Mouse (Mus musculus): ENCODE measurements around the gene Krt13. TPM values are rescaled to one million over a fixed set of nuclear protein-coding genes. Genes with fewer than 3 reads are reported as not detected.

Krt13 gene
- 0.11 TPM in 1 of 2 replicates, not detected in the other for polyA plus RNA-seq (2014; fragmentation: Nextera tagmentation; extraction: Ambion mirVana)

DNA sequence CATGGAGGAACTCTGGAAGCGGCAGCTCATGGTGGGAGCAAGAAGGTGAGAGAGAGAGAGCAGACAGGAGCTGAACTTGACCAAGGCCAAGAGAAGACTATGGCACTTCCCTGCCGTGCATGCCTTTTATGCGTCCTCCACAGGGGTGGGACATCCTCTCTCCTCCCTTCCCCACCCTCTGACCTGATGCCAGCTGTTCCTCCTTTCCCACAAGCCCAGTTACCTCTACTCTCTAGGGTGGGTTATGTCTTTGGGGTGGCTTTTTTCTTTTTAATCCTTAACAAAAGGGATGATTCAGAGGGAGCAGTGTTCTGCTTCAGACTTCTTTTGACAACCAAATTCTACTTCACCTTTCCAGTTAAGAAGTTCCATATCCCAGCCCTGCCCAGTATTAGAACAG, at the start of gene Krt13:
Gene Krt13 (minus strand): TSS at position 101 of the 400 bp plus-strand sequence.
- H3K9ac ChIP-seq (ENCODE audit: low read length) = no peak within 1 kb of the TSS
- ATAC-seq (replicated peaks; ENCODE audit: low FRiP score, low TSS enrichment, low read depth) = no peak
- 79% methylated on average over 3 of the region's 3 CpGs for WGBS

DNA sequence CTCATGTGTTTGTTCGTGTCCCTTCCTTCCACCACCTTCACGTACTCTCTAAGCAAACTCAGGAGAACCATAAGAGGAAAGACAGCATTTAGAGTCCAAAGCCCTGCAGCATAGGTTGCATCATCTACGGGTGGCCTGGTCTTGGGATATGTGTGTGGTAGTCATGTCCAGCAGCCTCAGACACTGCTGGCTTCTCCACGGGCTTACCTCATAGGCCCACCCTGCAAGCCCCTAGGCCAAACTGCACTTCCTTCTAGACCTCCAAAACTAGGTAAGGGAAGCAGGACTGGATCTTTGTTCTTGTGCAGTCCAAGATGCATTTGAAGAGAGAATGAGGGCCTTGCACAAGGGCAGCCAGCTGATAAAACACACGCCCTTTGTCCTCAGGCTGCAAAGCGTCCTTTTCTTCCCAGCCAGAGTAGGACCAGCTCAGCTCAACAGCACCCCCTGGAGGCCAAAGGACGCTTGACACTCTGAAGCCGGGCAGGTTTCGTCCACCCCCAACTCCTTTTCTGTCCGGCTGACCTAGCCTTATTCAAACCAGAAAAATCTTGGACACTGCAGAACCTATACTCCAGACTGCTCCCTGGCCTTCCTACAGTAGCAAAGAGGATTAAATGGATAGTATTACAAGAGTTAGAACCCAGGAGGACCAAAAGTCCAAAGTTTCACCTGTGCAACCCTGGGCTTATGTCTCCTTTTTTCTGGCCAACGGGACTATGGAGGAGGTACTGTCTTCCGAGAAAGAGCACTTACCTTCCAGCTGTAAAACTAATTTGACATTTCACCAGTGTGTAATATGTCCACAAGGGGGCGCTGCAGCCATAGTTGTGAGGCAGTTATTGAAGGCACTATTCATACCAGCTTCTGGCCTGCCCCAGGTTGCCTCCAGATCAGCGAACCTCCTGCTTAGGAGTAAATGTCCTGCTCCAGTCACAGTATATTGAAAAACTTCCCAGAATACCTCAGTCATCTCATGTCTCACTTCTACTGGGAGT, 47.7 kb upstream of the Krt13 start:
- H3K9ac ChIP-seq (ENCODE audit: low read length) = no peak overlapping the region
- H3K4me2 ChIP-seq (ENCODE audit: low read length) = no peak overlapping the region
- ATAC-seq (replicated peaks; ENCODE audit: low FRiP score, low TSS enrichment, low read depth) = peak; percentile 41
- WGBS = 26% methylated on average over 14 of the region's 14 CpGs
- no peaks in the 10 kb centered on the region for H3K27me3 ChIP-seq (replicated peaks; ENCODE audit: control insufficient read depth, insufficient read depth, low read length)
- no peaks in the 10 kb centered on the region for H3K36me3 ChIP-seq (ENCODE audit: control insufficient read depth, insufficient read depth, low read length)
- peak; percentile 96 for DNase-seq (ENCODE audit: low spot score)
- H3K27ac ChIP-seq (ENCODE audit: low read depth) = peak overlapping the region; percentile 44
- H3K9me3 ChIP-seq (ENCODE audit: control insufficient read depth, low read length) = no peaks in the 10 kb centered on the region
- H3K4me1 ChIP-seq (replicated peaks; ENCODE audit: control insufficient read depth, insufficient read depth, low read length) = peaks cover 3% of the 10 kb centered on the region; the same call in 1 of the 2 replicates
- H3K4me3 ChIP-seq (ENCODE audit: low read depth, low read length) = no peak overlapping the region

More for the DNA sequence above, at the start of gene Krt13:
- Histone ChIP-seq H3K4me1 (replicated peaks; ENCODE audit: control insufficient read depth, insufficient read depth, low read length) (no peaks in the 10 kb centered on the region), H3K36me3 (ENCODE audit: control insufficient read depth, insufficient read depth, low read length) (no peaks in the 10 kb centered on the region), H3K27me3 (replicated peaks; ENCODE audit: control insufficient read depth, insufficient read depth, low read length) (no peaks in the 10 kb centered on the region), H3K4me2 (ENCODE audit: low read length) (no peak within 1 kb of the TSS), H3K4me3 (ENCODE audit: low read depth, low read length) (no peak within 1 kb of the TSS), H3K9me3 (ENCODE audit: control insufficient read depth, low read length) (no peaks in the 10 kb centered on the region), H3K27ac (ENCODE audit: low read depth) (no peak within 1 kb of the TSS)
- no peak for DNase-seq (ENCODE audit: low spot score)

DNA sequence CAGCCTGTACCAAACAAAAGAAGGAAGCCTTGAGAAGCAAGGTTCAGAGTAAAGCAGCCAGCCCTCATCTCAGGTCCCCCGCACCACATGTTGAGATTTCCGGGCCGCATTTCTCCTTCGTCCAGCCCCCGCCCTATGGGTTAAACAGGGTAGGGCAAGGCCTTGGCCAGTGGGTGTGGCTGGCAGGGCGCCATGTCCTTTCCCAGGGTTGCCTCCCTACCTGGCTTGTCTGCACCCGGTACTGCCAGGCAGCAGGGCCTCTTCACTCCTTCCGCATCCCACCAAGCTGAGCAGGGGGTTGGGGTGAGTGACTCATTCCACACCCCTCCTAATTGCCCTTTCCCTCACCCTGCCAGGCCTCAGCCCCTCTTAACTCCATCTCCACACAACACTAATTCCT, 46.7 kb upstream of the Krt13 start:
- H3K27ac ChIP-seq (ENCODE audit: low read depth) = no peak overlapping the region
- peaks cover 5% of the 10 kb centered on the region; the same call in 1 of the 2 replicates for H3K4me1 ChIP-seq (replicated peaks; ENCODE audit: control insufficient read depth, insufficient read depth, low read length)
- DNase-seq (ENCODE audit: low spot score) = no peak
- ATAC-seq (replicated peaks; ENCODE audit: low FRiP score, low TSS enrichment, low read depth) = peak; percentile 67
- WGBS = 57% methylated on average over 8 of the region's 8 CpGs
- no peaks in the 10 kb centered on the region for H3K27me3 ChIP-seq (replicated peaks; ENCODE audit: control insufficient read depth, insufficient read depth, low read length)
- no peak overlapping the region for H3K9ac ChIP-seq (ENCODE audit: low read length)
- no peaks in the 10 kb centered on the region for H3K9me3 ChIP-seq (ENCODE audit: control insufficient read depth, low read length)
- H3K4me2 ChIP-seq (ENCODE audit: low read length) = no peak overlapping the region
- H3K36me3 ChIP-seq (ENCODE audit: control insufficient read depth, insufficient read depth, low read length) = no peaks in the 10 kb centered on the region
- H3K4me3 ChIP-seq (ENCODE audit: low read depth, low read length) = no peak overlapping the region

DNA sequence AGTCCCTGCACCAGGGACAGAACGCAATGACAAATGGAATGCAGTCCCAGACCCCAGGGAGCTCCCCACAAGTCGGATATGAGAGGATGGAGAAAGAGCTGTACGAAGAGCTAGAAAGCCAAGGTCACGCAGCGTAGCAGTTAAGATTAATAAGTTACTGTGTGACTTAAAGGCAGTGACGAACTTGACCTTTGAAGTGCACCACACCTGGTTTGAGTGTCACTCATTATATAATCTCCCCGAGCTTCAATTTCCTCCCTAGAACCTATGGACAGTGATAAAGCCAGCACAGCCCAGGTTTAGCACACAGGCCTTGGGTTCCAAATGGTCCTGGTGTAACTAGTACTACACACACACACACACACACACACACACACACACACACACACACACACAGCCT, 43.0 kb upstream of the Krt13 start:
- no peaks in the 10 kb centered on the region for H3K27me3 ChIP-seq (replicated peaks; ENCODE audit: control insufficient read depth, insufficient read depth, low read length)
- 29% methylated on average over 7 of the region's 7 CpGs for WGBS
- H3K36me3 ChIP-seq (ENCODE audit: control insufficient read depth, insufficient read depth, low read length) = no peaks in the 10 kb centered on the region
- H3K27ac ChIP-seq (ENCODE audit: low read depth) = peak overlapping the region; percentile 47; the same call in 1 of the 2 replicates
- no peak overlapping the region for H3K4me3 ChIP-seq (ENCODE audit: low read depth, low read length)
- DNase-seq (ENCODE audit: low spot score) (no peak), ATAC-seq (replicated peaks; ENCODE audit: low FRiP score, low TSS enrichment, low read depth) (no peak; the same call in 1 of the 2 replicates)
- H3K9ac ChIP-seq (ENCODE audit: low read length) = no peak overlapping the region
- H3K4me2 ChIP-seq (ENCODE audit: low read length) = no peak overlapping the region
- H3K9me3 ChIP-seq (ENCODE audit: control insufficient read depth, low read length) = no peaks in the 10 kb centered on the region
- H3K4me1 ChIP-seq (replicated peaks; ENCODE audit: control insufficient read depth, insufficient read depth, low read length) = peaks cover 5% of the 10 kb centered on the region; the same call in 1 of the 2 replicates

DNA sequence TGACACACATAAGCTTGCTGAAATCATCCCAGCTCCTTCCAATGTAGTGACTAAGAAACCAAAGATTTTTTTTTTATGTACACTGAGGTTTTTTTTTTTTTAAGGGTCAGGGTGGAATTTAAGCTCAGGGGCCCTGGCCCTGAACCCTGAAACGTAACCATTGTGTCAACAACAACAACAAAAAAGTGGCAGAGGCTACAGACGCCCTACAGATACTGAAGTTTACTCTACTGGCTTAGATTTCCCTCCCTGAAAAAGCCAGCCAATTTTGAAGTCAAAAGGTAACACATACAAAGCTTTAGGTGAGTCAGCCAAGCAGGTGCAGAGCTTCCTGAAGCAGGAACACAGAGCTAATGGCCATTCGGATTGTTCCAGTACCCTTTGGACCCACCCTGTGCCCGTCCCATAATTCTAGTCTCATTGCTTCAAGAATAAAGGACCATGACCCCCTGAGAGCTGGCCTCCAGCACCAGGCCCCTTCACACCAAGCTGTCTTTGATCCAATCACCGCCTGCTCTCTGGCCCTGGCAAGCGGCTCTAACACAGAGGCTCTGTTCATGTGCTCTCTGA, 36.6 kb upstream of the Krt13 start:
- H3K27ac ChIP-seq (ENCODE audit: low read depth) = peak overlapping the region; percentile 69
- no peak overlapping the region for H3K9ac ChIP-seq (ENCODE audit: low read length)
- WGBS = 49% methylated on average over 6 of the region's 6 CpGs
- no peaks in the 10 kb centered on the region for H3K36me3 ChIP-seq (ENCODE audit: control insufficient read depth, insufficient read depth, low read length)
- peaks cover 5% of the 10 kb centered on the region; the same call in 1 of the 2 replicates for H3K4me1 ChIP-seq (replicated peaks; ENCODE audit: control insufficient read depth, insufficient read depth, low read length)
- H3K27me3 ChIP-seq (replicated peaks; ENCODE audit: control insufficient read depth, insufficient read depth, low read length) = no peaks in the 10 kb centered on the region
- peak; percentile 47; the same call in 1 of the 2 replicates for ATAC-seq (replicated peaks; ENCODE audit: low FRiP score, low TSS enrichment, low read depth)
- H3K9me3 ChIP-seq (ENCODE audit: control insufficient read depth, low read length) = no peaks in the 10 kb centered on the region
- H3K4me3 ChIP-seq (ENCODE audit: low read depth, low read length) = no peak overlapping the region
- H3K4me2 ChIP-seq (ENCODE audit: low read length) = no peak overlapping the region
- DNase-seq (ENCODE audit: low spot score) = no peak

DNA sequence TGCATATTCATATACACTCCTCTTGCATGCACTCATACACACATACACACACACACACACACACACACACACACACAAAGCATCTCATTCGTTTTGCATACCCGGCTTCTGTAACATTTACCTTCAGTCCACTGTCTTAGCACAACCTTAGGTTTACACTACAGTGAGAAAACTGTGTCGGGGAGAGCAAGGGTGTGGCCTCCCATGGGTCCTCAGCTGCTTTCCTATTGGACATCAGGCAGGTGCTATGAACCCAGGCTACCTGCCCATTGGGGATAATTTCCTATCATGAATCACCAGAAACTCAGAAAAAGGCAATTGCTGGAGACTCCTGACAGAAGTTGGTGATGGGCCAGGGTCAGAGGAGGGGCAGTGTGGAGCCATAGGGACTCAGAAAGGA, 36.0 kb upstream of the Krt13 start:
- no peak overlapping the region for H3K4me2 ChIP-seq (ENCODE audit: low read length)
- ATAC-seq (replicated peaks; ENCODE audit: low FRiP score, low TSS enrichment, low read depth) (no peak), DNase-seq (ENCODE audit: low spot score) (no peak)
- WGBS = 64% methylated on average over 3 of the region's 3 CpGs
- no peaks in the 10 kb centered on the region for H3K36me3 ChIP-seq (ENCODE audit: control insufficient read depth, insufficient read depth, low read length)
- no peak overlapping the region for H3K4me3 ChIP-seq (ENCODE audit: low read depth, low read length)
- no peaks in the 10 kb centered on the region for H3K9me3 ChIP-seq (ENCODE audit: control insufficient read depth, low read length)
- no peaks in the 10 kb centered on the region for H3K27me3 ChIP-seq (replicated peaks; ENCODE audit: control insufficient read depth, insufficient read depth, low read length)
- H3K4me1 ChIP-seq (replicated peaks; ENCODE audit: control insufficient read depth, insufficient read depth, low read length) = peaks cover 10% of the 10 kb centered on the region; the same call in 1 of the 2 replicates
- H3K9ac ChIP-seq (ENCODE audit: low read length) = no peak overlapping the region
- H3K27ac ChIP-seq (ENCODE audit: low read depth) = peak overlapping the region; percentile 69

DNA sequence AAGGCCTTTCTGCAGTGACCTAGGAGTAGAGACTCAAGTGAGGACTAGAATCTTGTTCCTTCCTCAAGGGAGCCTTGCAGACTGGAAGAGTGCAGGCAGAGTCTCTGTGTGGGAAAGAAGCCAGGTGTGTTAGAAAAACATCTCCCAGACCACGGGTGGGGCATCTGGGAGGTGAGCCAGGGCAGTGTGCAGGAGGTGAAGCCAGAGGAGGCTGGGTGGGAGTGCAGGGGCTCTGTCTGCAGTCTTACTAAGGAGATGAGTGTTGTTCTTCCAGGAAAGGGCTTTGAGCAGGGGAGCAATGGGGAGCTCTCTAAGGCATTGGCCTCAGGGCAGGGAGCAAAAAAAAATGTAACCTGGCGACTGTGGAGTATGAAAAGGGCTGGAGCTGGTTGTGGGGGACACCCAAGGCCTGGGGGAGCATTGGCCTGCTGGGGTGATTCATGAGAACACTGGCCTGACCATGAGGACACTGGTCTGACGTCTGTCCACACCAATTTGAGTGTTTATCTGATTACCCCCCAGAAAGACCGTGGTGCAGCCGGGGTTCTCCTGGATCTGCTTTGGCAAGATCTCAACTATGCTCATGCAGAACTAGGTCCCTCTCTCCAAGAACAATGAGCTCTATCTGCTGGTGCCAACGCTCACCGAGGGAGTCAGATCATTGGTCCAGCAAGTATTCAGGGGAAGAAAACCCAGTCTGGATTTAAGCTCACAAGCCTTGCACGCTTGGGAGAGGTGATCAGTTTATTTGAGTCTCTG, 34.3 kb upstream of the Krt13 start:
- H3K36me3 ChIP-seq (ENCODE audit: control insufficient read depth, insufficient read depth, low read length) = no peaks in the 10 kb centered on the region
- 65% methylated on average over 8 of the region's 8 CpGs for WGBS
- no peak overlapping the region for H3K4me2 ChIP-seq (ENCODE audit: low read length)
- no peaks in the 10 kb centered on the region for H3K27me3 ChIP-seq (replicated peaks; ENCODE audit: control insufficient read depth, insufficient read depth, low read length)
- H3K4me1 ChIP-seq (replicated peaks; ENCODE audit: control insufficient read depth, insufficient read depth, low read length) = peaks cover 10% of the 10 kb centered on the region; the same call in 1 of the 2 replicates
- peak overlapping the region; percentile 62; the same call in 1 of the 2 replicates for H3K27ac ChIP-seq (ENCODE audit: low read depth)
- no peak for DNase-seq (ENCODE audit: low spot score)
- no peak overlapping the region for H3K9ac ChIP-seq (ENCODE audit: low read length)
- H3K9me3 ChIP-seq (ENCODE audit: control insufficient read depth, low read length) = no peaks in the 10 kb centered on the region
- no peak for ATAC-seq (replicated peaks; ENCODE audit: low FRiP score, low TSS enrichment, low read depth)
- H3K4me3 ChIP-seq (ENCODE audit: low read depth, low read length) = no peak overlapping the region
